Mouse (Mus musculus): Measurements from ENCODE around the gene 4930595M18Rik. TPM values are rescaled to one million over a fixed set of nuclear protein-coding genes. Genes with fewer than 3 reads are reported as not detected.

4930595M18Rik gene
- polyA plus RNA-seq (2014; fragmentation: Illumina TruSeq; extraction: RNeasy Lipid Tissue Mini Kit (QIAGEN cat#74804); ENCODE audit: insufficient read depth, low read depth, low replicate concordance): not detected

DNA sequence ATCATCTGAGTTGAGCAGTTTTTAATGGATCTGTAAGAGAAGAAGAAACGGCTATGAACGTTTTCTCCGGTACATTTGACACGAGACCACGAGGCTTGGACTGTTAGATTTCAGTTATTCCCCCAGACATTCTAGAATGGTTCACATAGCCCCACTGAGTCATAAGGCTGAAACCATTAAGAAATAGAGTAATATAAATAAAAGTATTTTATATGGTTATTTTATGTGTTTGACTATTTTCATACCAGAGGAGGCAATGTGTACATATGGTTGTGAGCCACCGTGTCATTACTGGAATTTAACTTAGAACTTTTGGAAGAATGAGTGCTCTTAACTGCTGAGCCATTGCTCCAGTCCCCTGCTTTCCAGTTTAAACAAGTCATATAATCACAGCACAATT lies at the start of gene 4930595M18Rik:
4930595M18Rik (minus strand) TSS at position 101 of the 400 bp plus-strand sequence.

